Mouse (Mus musculus) layer of hippocampus, adult 2 months (tissue): Measurements from ENCODE around the gene Cntn2. TPM values are rescaled to one million over a fixed set of nuclear protein-coding genes. Genes with fewer than 3 reads are reported as not detected.

ENCODE experiments used
- DNase-seq, 2 experiments: peaks; one replicate each; pipeline ENCODE4 v3.0.0; 2022; ENCODE audit warnings: low spot score in 2 of 2
- H3K27ac ChIP-seq: fragments of 200-600 bp; 2 replicates; pipeline ENCODE4 v1.8.1; 2022
- H3K4me3 ChIP-seq: fragments of 200-600 bp; 2 replicates; pipeline ENCODE4 v1.8.1; 2022; ENCODE audit warnings: mild to moderate bottlenecking
- CTCF ChIP-seq: fragments of 200-600 bp; conservative IDR thresholded peaks from 2 replicates; pipeline ENCODE4 v1.8.1; 2022; ENCODE audit warnings: antibody characterized with exemption, mild to moderate bottlenecking, moderate library complexity
- long read RNA-seq, 2 experiments: library from polyadenylated mRNA; stranded (forward); transcript quantifications; one replicate each; pipeline ENCODE4 v2.0.0; 2021; ENCODE audit warnings: borderline mapping rate in 2 of 2
- total RNA-seq, 2 experiments: library from RNA; stranded (reverse); gene quantifications; 2 replicates each; pipeline ENCODE4 v1.2.3; 2021

The Cntn2 gene
- total RNA-seq = 10 to 100 TPM; 71.8 to 73.9 TPM
- long read RNA-seq, experiment 1, full-length matches to known transcripts = 2 of 20 reads
- long read RNA-seq, experiment 1, partial matches to known transcripts = 7 of 20 reads
- long read RNA-seq, experiment 1, other reads (novel, unspliced or antisense) = 11 of 20 reads
- long read RNA-seq, experiment 2, full-length matches to known transcripts = 9 of 39 reads
- long read RNA-seq, experiment 2, partial matches to known transcripts = 14 of 39 reads
- long read RNA-seq, experiment 2, other reads (novel, unspliced or antisense) = 16 of 39 reads

GRCm38 (mm10) chr1:132542762-132543306 is at the start of gene Cntn2:
Gene Cntn2, minus strand, starts transcription at chr1:132543256.
- Histone ChIP-seq H3K27ac (peak within 1 kb of the TSS; percentile 92), H3K4me3 (peak within 1 kb of the TSS; percentile 74)
- no peak for TF ChIP-seq CTCF
- DNase-seq = peak; percentile 64 to 78

DNA sequence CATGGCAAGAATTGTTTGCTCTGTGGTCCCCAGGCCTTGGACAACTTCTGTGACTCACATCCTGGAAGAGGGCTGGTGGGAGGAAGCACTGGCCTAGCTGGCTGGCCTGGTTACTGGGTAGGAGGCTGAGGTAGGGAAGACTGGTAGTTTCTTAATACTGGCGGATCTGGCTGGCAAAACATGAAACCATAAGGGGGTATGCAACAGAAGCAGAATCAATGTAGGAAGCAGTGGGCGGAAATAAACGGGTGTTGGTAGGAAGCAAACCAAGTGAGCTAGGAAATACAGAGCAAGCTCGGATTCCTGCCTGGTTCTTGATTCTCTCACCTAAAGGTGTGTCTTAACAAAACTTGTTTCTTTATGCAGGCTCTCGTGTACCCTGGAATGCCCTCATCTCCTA is 49.1 kb upstream of the Cntn2 start:
- H3K27ac ChIP-seq = peak overlapping the region; percentile 83
- DNase-seq = peak; percentile 46 to 60
- TF ChIP-seq CTCF = no peak

GRCm38 (mm10) chr1:132591399-132591930 is 48.4 kb upstream of the Cntn2 start:
- Histone ChIP-seq H3K4me3 (no peak overlapping the region), H3K27ac (peak overlapping the region; percentile 83)
- TF ChIP-seq CTCF = no peak
- DNase-seq = peak; percentile 47 to 66

More for the DNA sequence above, 49.1 kb upstream of the Cntn2 start:
- no peak overlapping the region for H3K4me3 ChIP-seq

- TF ChIP-seq CTCF = no peak
- Histone ChIP-seq H3K4me3 (no peak overlapping the region), H3K27ac (no peak overlapping the region)
- no peak for DNase-seq
These were observed 43.7 kb upstream of the Cntn2 start for GRCm38 (mm10) chr1:132586679-132587201.

DNA sequence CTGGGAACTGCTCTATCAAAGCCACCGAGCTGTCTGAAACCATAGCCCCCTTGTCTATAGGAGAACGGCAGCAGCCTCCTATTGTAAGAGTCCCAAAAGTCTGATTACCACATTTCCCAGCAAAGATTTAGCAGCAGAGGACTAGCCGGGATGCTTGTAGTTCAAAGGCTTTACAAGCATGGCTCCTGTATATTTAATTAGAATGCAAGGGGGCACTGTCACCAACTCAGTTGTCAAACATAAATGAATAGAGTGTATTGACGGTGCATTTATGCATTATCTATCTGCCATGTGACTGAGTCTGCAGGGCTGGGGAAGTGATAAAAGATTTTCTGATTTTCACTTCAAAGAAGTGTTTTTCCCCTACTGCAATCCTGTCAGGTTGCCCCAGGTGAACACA is 42.3 kb upstream of the Cntn2 start:
- H3K27ac ChIP-seq = no peak overlapping the region
- H3K4me3 ChIP-seq = no peak overlapping the region
- no peak for DNase-seq
- no peak for TF ChIP-seq CTCF

DNA sequence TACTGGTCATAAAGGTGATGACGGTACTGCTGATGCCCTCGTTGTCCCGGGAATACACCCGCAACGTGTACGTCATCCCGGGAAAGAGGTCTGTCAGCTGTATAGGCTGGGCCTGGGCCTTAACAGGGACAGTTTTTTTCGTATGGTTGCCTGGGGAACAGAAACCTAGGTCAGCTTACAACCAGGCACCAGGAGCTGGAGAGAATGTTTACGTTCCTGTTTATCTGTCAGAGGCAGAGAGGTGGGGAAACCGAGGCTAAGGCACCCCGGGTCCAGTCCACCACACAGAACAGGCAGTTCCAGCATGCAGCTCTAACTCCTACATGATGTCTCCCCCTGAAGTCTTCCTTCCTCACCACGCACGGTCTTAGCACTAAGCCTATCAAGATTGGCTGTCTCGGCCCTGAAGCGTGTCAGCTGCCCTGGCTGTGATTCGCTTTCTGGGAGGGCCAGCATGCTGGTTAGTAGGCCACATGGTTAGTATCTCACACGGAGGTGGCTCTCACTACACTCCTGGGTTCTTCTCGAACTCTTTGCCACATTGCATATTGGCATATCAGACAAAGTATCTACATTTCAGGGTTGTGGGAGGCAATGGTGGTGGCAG is 40.0 kb upstream of the Cntn2 start:
- no peak for DNase-seq
- Histone ChIP-seq H3K4me3 (no peak overlapping the region), H3K27ac (0 out of 2 replicates have a peak overlapping the region, but pooled peaks have one; percentile 10)
- no peak for TF ChIP-seq CTCF

DNA sequence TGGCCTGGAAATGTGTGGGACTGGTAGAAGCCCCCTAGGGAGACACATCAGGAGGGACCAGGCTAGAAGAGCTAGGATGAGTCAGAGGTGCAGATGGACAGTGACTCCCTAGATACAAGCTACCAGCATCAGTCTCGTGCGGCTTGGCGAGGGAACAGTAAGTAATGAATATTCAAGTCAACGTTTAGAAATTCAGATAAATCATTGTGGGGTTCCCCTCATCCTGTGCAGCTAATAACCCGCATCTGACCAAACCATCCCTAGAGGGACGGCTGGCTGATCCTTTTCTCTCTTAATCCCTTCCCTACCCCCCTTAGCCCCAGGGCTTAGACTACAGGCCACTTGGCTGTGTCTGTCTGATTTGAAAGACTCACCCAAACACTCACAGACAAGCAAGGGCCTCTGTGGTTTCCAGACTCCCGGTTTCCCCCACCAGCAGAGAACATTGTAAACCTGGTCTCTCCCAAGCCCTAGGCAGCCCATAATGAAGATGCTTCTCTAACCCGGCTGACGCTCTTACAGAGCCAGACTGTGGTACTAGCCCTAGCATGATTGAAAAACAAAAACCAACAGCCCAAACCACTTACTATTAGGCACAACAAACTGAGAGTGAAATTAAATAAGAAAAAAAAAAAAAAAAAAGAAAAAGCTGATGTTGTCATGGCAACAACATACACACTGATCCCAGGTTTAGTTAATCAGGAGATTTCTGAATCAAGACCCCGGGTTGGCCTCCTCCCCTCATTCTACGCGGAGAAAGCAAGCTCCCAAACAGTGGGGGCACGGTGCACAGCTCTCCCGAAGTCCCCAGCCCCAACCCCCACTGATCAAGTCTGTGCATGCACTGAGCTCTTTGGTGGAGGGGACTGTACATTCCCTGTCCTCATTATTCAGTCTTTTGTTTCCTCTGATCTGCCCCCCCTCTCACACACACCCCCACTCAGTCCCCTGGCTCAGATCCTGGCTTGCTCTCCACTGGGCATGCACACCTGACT is 39.1 kb upstream of the Cntn2 start:
- peak overlapping the region; percentile 2; the same call in 1 of the 2 replicates for H3K27ac ChIP-seq
- no peak for TF ChIP-seq CTCF
- H3K4me3 ChIP-seq = no peak overlapping the region
- no peak for DNase-seq

- H3K27ac ChIP-seq = no peak overlapping the region
- no peak for TF ChIP-seq CTCF
- DNase-seq = no peak
- H3K4me3 ChIP-seq = no peak overlapping the region
These were observed 37.0 kb upstream of the Cntn2 start for GRCm38 (mm10) chr1:132580063-132580462.

GRCm38 (mm10) chr1:132576845-132577244 is 33.8 kb upstream of the Cntn2 start:
- Histone ChIP-seq H3K4me3 (no peak overlapping the region), H3K27ac (no peak overlapping the region)
- no peak for TF ChIP-seq CTCF
- no peak for DNase-seq

DNA sequence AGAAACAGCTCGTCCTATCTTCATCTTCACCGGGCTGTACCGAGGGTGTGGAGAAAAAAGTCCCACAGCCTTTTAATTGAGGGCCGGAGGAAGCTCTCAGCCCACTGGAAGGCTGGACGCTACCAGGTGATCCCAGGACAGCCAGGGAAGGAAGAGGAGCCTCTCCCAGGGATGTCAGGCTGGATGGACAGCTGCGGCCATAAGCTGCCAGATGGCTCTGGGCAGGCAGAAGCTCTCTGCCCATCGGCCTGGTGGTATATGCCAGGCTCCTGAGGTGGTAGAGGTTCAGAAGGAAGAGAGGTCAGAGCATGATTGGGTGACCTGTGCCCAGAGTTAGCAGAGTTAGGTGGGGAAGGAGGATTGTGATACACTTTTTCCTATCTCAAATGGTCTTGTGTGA is 29.8 kb upstream of the Cntn2 start:
- Histone ChIP-seq H3K4me3 (no peak overlapping the region), H3K27ac (no peak overlapping the region)
- TF ChIP-seq CTCF = no peak
- DNase-seq = no peak

DNA sequence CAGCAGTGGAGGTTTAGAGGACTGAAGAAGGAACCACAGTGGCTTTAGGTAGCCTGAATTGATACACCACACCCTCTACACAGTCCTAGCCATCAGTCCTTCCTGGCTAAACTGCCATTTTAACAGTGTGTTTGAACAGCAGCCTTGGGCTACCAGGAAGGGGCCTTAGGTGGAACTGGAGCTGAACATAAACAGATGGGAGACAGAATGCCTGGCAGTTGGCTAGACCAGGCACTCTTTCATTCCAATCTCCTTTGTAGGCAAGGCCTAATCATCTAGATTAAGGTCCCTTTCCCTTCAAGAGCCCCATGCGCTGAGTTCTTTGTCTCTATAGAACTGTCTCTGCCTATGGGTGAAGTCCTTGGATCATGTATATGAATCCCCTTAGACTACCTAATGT is 28.6 kb upstream of the Cntn2 start:
- no peak overlapping the region for H3K4me3 ChIP-seq
- no peak for TF ChIP-seq CTCF
- no peak overlapping the region; the same call in 1 of the 2 replicates for H3K27ac ChIP-seq
- DNase-seq = no peak

GRCm38 (mm10) chr1:132570906-132571305 is 27.9 kb upstream of the Cntn2 start:
- Histone ChIP-seq H3K4me3 (no peak overlapping the region), H3K27ac (peak overlapping the region; percentile 55; the same call in 1 of the 2 replicates)
- TF ChIP-seq CTCF = no peak
- DNase-seq = no peak
